Mouse (Mus musculus) CH12.LX (cell line): ENCODE results near the gene Ttc9b. TPM values are rescaled to one million over a fixed set of nuclear protein-coding genes. Genes with fewer than 3 reads are reported as not detected.
"Not testable (repeated sequence)": the region's sequence is repeated elsewhere in the genome, so short reads cannot be mapped to it uniquely, and the experiment has no call there.

Experiments used
- DNase-seq: peaks from one replicate; pipeline ENCODE4 v3.0.0-alpha.2; 2013; ENCODE audit errors: extremely low read depth
- H3K27ac ChIP-seq: 2 replicates; pipeline ENCODE4 v1.5.1; 2012; ENCODE audit warnings: low read depth, mild to moderate bottlenecking, control low read depth, moderate library complexity; ENCODE audit not compliant: insufficient read depth
- H3K27me3 ChIP-seq: replicated peaks from 2 replicates; pipeline ENCODE3; 2012; ENCODE audit warnings: inconsistent platforms
- H3K36me3 ChIP-seq, 2 experiments: replicated peaks in 1 of 2; 2 replicates each; pipeline versions ENCODE3 to v1.6.1; 2012; ENCODE audit warnings: inconsistent platforms in 1 of 2, low read length in 1 of 2, mild to moderate bottlenecking in 1 of 2, mixed read lengths in 1 of 2, moderate library complexity in 1 of 2; ENCODE audit not compliant: control insufficient read depth in 1 of 2, insufficient read depth in 1 of 2
- H3K4me1 ChIP-seq, 2 experiments: 2 replicates each; pipeline ENCODE4 v1.6.1; 2012; ENCODE audit warnings: inconsistent platforms in 1 of 2, moderate library complexity in 1 of 2; ENCODE audit not compliant: insufficient read depth in 2 of 2, control insufficient read depth in 1 of 2
- H3K4me2 ChIP-seq: 2 replicates; pipeline ENCODE4 v1.6.1; 2012; ENCODE audit warnings: low read depth, mild to moderate bottlenecking, control low read depth; ENCODE audit not compliant: poor library complexity, insufficient read depth, severe bottlenecking
- H3K4me3 ChIP-seq, 3 experiments: fragments of 150-350 bp in 1 of 3; sonication (generic) in 1 of 3; replicated peaks in 1 of 3; 2 replicates each; pipeline versions ENCODE3 to v1.5.1; 2011 to 2012; ENCODE audit warnings: low read depth in 2 of 3, low read length in 2 of 3, mild to moderate bottlenecking in 2 of 3, moderate library complexity in 2 of 3, control low read depth in 1 of 3, improper control_type of control experiment in 1 of 3, inconsistent platforms in 1 of 3, mixed read lengths in 1 of 3; ENCODE audit not compliant: poor library complexity in 1 of 3
- H3K79me2 ChIP-seq: replicated peaks from 2 replicates; pipeline ENCODE4 v1.6.1; 2012; ENCODE audit warnings: mild to moderate bottlenecking, moderate library complexity; ENCODE audit not compliant: control insufficient read depth, poor library complexity, insufficient read depth, severe bottlenecking; ENCODE audit errors: extremely low read depth
- H3K9ac ChIP-seq: 2 replicates; pipeline ENCODE4 v1.6.1; 2012; ENCODE audit warnings: low read depth, mild to moderate bottlenecking, control low read depth, moderate library complexity; ENCODE audit not compliant: insufficient read depth
- H3K9me3 ChIP-seq: replicated peaks from 2 replicates; pipeline ENCODE3; 2012; ENCODE audit warnings: low read length, inconsistent platforms, mixed read lengths
- BHLHE40 ChIP-seq: IDR thresholded peaks from 2 replicates; pipeline ENCODE4 v1.6.1; 2011; ENCODE audit warnings: mild to moderate bottlenecking, low read depth, low read length, improper control_type of control experiment
- CTCF ChIP-seq, 2 experiments: IDR thresholded peaks in 1 of 2; conservative IDR thresholded peaks in 1 of 2; 2 replicates each; pipeline ENCODE4 v1.5.1; 2011 to 2012; ENCODE audit warnings: low read depth in 2 of 2, low read length in 2 of 2, improper control_type of control experiment in 1 of 2, inconsistent platforms in 1 of 2, mild to moderate bottlenecking in 1 of 2, moderate library complexity in 1 of 2
- E2F4 ChIP-seq: IDR thresholded peaks from 2 replicates; pipeline ENCODE4 v1.6.1; 2011; ENCODE audit warnings: low read depth, low read length, improper control_type of control experiment; ENCODE audit not compliant: insufficient replicate concordance
- EP300 ChIP-seq: IDR thresholded peaks from 2 replicates; pipeline ENCODE4 v1.6.1; 2011; ENCODE audit warnings: low read length, improper control_type of control experiment
- GABPA ChIP-seq: IDR thresholded peaks from 2 replicates; pipeline ENCODE4 v1.6.1; 2012; ENCODE audit warnings: low read depth, low read length, improper control_type of control experiment, inconsistent platforms; ENCODE audit not compliant: insufficient replicate concordance
- IRF4 ChIP-seq: IDR thresholded peaks from 2 replicates; pipeline ENCODE4 v1.6.1; 2014; ENCODE audit warnings: low read depth, mild to moderate bottlenecking, inconsistent platforms, low read length, improper control_type of control experiment
- KAT2A ChIP-seq: IDR thresholded peaks from 2 replicates; pipeline ENCODE4 v1.6.1; 2012; ENCODE audit warnings: low read length, improper control_type of control experiment, inconsistent platforms; ENCODE audit not compliant: insufficient replicate concordance
- MAX ChIP-seq: IDR thresholded peaks from 2 replicates; pipeline ENCODE4 v1.6.1; 2011; ENCODE audit warnings: low read length, improper control_type of control experiment
- MAZ ChIP-seq: IDR thresholded peaks from 2 replicates; pipeline ENCODE4 v1.6.1; 2012; ENCODE audit warnings: low read depth, mild to moderate bottlenecking, inconsistent platforms, low read length, improper control_type of control experiment, moderate library complexity
- MEF2A ChIP-seq: IDR thresholded peaks from 2 replicates; pipeline ENCODE4 v1.6.1; 2014; ENCODE audit warnings: low read depth, mild to moderate bottlenecking, inconsistent platforms, low read length, improper control_type of control experiment, borderline replicate concordance
- PAX5 ChIP-seq: IDR thresholded peaks from 2 replicates; pipeline ENCODE4 v1.6.1; 2012; ENCODE audit warnings: low read length, inconsistent platforms, mixed read lengths
- POLR2A ChIP-seq: IDR thresholded peaks from 2 replicates; pipeline ENCODE4 v1.6.1; 2011; ENCODE audit warnings: low read depth, mild to moderate bottlenecking, improper control_type of control experiment, low read length
- POLR2AphosphoS2 ChIP-seq: IDR thresholded peaks from 2 replicates; pipeline ENCODE4 v1.6.1; 2011; ENCODE audit warnings: low read depth, low read length, improper control_type of control experiment
- RAD21 ChIP-seq: IDR thresholded peaks from 2 replicates; pipeline ENCODE4 v1.6.1; 2011; ENCODE audit warnings: low read depth, mild to moderate bottlenecking, low read length, improper control_type of control experiment, moderate library complexity
- RCOR1 ChIP-seq: conservative IDR thresholded peaks from 2 replicates; pipeline ENCODE4 v1.6.1; 2012; ENCODE audit warnings: low read depth, mild to moderate bottlenecking, inconsistent platforms, low read length, improper control_type of control experiment
- SIN3A ChIP-seq: IDR thresholded peaks from 2 replicates; pipeline ENCODE4 v1.6.1; 2012; ENCODE audit warnings: low read length, improper control_type of control experiment, inconsistent platforms
- SMC3 ChIP-seq: IDR thresholded peaks from 2 replicates; pipeline ENCODE4 v1.6.1; 2011; ENCODE audit warnings: low read depth, low read length, improper control_type of control experiment
- UBTF ChIP-seq: IDR thresholded peaks from 2 replicates; pipeline ENCODE4 v1.6.1; 2012; ENCODE audit warnings: low read depth, mild to moderate bottlenecking, inconsistent platforms, low read length, improper control_type of control experiment, moderate library complexity
- USF2 ChIP-seq: conservative IDR thresholded peaks from 2 replicates; pipeline ENCODE4 v1.6.1; 2011; ENCODE audit warnings: low read depth, low read length, improper control_type of control experiment
- ZMIZ1 ChIP-seq: IDR thresholded peaks from 2 replicates; pipeline ENCODE4 v1.6.1; 2012; ENCODE audit warnings: low read depth, mild to moderate bottlenecking, inconsistent platforms, low read length, improper control_type of control experiment
- dilution Hi-C: fragments of 300-500 bp; cut with MboI; formaldehyde crosslinking; loops from 2 replicates; pipeline ENCODE4 v1.14.3; 2020; ENCODE audit warnings: low sequenced_read_pairs; ENCODE audit not compliant: extremely low pct_unique_long_range_greater_than_20kb, extremely low pct_ligation_motif_present
- in situ Hi-C: fragments of 300-500 bp; cut with MboI; formaldehyde crosslinking; loops from 3 replicates; pipeline ENCODE4 v1.14.3; 2019; ENCODE audit warnings: low sequenced_read_pairs, low pct_ligation_motif_present, low pct_unique_long_range_greater_than_20kb, mixed read lengths
- polyA plus RNA-seq: library from polyadenylated mRNA; unstranded; fragments of >175 nt; gene quantifications from 2 replicates; pipeline ENCODE4 v1.2.1, GENCODE M21; 2012; ENCODE audit warnings: low read depth; ENCODE audit not compliant: insufficient read length
- total RNA-seq, 2 experiments: library from RNA; depleted of rRNA; stranded (reverse); fragments of 300-350 nt in 1 of 2; fragments of >200 nt in 1 of 2; gene quantifications; 2 replicates each; pipeline ENCODE4 v1.2.3; 2012 to 2014

Gene Ttc9b
- total and polyA plus RNA-seq, 3 experiments = not detected

- Histone ChIP-seq H3K4me2 (no peak overlapping the region), H3K79me2 (no peaks in the 10 kb centered on the region), H3K4me3 (no peak overlapping the region), H3K36me3 (peaks cover 56 to 76% of the 10 kb centered on the region in 2 experiments), H3K9me3 (no peaks in the 10 kb centered on the region), H3K4me1 (no peaks in the 10 kb centered on the region), H3K27ac (no peak overlapping the region), H3K27me3 (no peaks in the 10 kb centered on the region), H3K9ac (no peak overlapping the region)
- in situ Hi-C loops (no loop called here), dilution Hi-C loops (no loop called here)
- no peak for DNase-seq
- TF ChIP-seq EP300 = no peak
- no peak for TF ChIP-seq ZMIZ1
- no peak for TF ChIP-seq USF2
Observed at GRCm38 (mm10) chr7:27634691-27635090, 19.0 kb upstream of the Ttc9b start.

GRCm38 (mm10) chr7:27635094-27635493 lies 18.6 kb upstream of the Ttc9b start:
- dilution Hi-C loops, H3K27ac ChIP-seq, H3K4me1 ChIP-seq, H3K4me2 ChIP-seq, in situ Hi-C loops, H3K79me2 ChIP-seq, H3K9ac ChIP-seq, DNase-seq, H3K9me3 ChIP-seq, H3K4me3 ChIP-seq, H3K27me3 ChIP-seq: not testable (repeated sequence)
- H3K36me3 ChIP-seq = peaks cover 56 to 76% of the 10 kb centered on the region in 2 experiments

GRCm38 (mm10) chr7:27644471-27644870 lies 9.2 kb upstream of the Ttc9b start:
- dilution Hi-C loops = no loop called here

GRCm38 (mm10) chr7:27646516-27646915 lies 7.2 kb upstream of the Ttc9b start:
- H3K27ac ChIP-seq = no peak overlapping the region
- dilution Hi-C loops = no loop called here
- in situ Hi-C loops = no loop called here
- DNase-seq = no peak
- H3K4me3 ChIP-seq = no peak overlapping the region
- H3K36me3 ChIP-seq = no peaks in the 10 kb centered on the region
- TF ChIP-seq PAX5 (no peak), POLR2A (no peak), E2F4 (no peak), POLR2AphosphoS2 (no peak), MAZ (no peak), BHLHE40 (no peak), KAT2A (no peak), EP300 (no peak), CTCF (conservative IDR thresholded peaks at IDR 0.05 in 1 of 2, IDR thresholded peaks at IDR 0.05 in 1 of 2; ENCODE audit: low read depth in 2 of 2, low read length in 2 of 2) (no peak), MAX (no peak), SIN3A (no peak), GABPA (no peak), MEF2A (no peak), UBTF (no peak), IRF4 (no peak), RCOR1 (no peak)
- no peak overlapping the region for H3K4me2 ChIP-seq
- H3K27me3 ChIP-seq = no peaks in the 10 kb centered on the region
- no peaks in the 10 kb centered on the region for H3K9me3 ChIP-seq
- H3K9ac ChIP-seq = no peak overlapping the region
- H3K79me2 ChIP-seq = no peaks in the 10 kb centered on the region
- peaks cover 0 to 8% of the 10 kb centered on the region in 2 experiments; a peak in 1 of 4 replicates for H3K4me1 ChIP-seq

More at GRCm38 (mm10) chr7:27644471-27644870, 9.2 kb upstream of the Ttc9b start:
- in situ Hi-C loops = no loop called here
- Histone ChIP-seq H3K9ac (no peak overlapping the region), H3K4me1 (no peaks in the 10 kb centered on the region), H3K4me2 (no peak overlapping the region), H3K79me2 (no peaks in the 10 kb centered on the region), H3K27me3 (no peaks in the 10 kb centered on the region), H3K36me3 (peaks cover 0 to 10% of the 10 kb centered on the region in 2 experiments), H3K4me3 (no peak overlapping the region), H3K9me3 (no peaks in the 10 kb centered on the region), H3K27ac (no peak overlapping the region)
- TF ChIP-seq RAD21 (peak; percentile 15), CTCF (conservative IDR thresholded peaks at IDR 0.05 in 1 of 2, IDR thresholded peaks at IDR 0.05 in 1 of 2; ENCODE audit: low read depth in 2 of 2, low read length in 2 of 2) (peak in 1 of 2 experiments; percentile 39; a peak in 2 of 4 replicates), MEF2A (no peak), SMC3 (peak; percentile 8; the same call in 1 of the 2 replicates)
- peak; percentile 16 for DNase-seq
